Mouse (Mus musculus) cerebellum, adult 9-11 months (tissue): ENCODE results near the gene Hnf1a.
"Not testable (repeated sequence)": the region's sequence is repeated elsewhere in the genome, so short reads cannot be mapped to it uniquely, and the experiment has no call there.

Source experiments
- DNase-seq: peaks from one replicate; pipeline ENCODE4 v3.0.0; 2022

The Hnf1a gene

DNA sequence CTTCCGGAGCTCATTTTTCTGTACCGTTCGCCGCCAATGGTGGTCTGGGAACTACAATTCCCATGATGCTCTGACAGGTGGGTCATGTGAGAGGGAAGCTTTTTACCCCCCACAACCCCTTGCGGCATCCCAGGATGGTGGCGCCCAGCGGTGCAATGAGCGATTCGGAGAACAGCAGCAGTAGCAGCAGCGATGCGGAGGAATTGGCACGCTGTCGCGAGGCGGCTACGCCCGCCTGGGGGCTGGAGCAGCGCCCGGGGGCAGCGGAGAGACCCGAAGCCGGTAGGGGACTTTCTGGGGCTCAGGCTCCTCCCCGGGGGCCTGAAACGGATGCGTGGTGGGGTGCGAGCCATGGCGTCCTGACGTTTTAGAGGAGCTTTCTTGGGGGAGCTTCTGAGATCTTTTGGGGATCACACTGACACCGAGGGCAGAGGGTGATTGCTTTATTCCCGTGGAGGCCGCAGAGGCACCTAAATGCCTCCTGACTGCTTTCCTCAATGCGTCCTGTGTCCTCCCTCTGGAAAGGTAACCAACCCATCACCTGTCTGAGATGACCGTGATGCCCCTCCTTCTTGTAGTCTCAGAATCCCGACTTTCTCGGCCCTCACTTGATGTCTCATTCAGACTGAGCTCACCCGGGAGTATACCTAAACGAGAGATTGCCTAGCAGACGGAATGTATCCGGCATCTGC is 28.7 kb downstream of the Hnf1a start, which contains the start of gene 2210016L21Rik:
TSS of gene 2210016L21Rik (plus strand) at position 85 of the 692 bp plus-strand sequence.
- peak; percentile 88 for DNase-seq

DNA sequence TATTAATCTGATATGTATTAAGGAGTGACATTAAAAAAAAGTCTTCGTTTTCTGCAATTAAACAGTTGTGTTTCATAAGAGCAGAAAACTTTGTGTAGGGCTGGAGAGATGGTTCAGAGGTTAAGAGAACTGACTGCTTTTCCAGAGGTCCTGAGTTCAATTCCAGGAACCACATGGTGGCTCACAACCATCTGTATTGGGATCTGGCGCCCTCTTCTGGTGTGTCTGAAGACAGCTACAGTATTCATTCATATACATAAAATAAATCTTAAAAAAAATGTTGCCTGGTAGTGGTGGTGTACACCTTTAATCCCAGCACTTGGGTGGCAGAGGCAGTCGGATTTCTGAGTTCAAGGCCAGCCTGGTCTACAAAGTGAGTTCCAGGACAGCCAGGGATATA is 29.8 kb downstream of the Hnf1a start:
- peak; percentile 17 for DNase-seq

DNA sequence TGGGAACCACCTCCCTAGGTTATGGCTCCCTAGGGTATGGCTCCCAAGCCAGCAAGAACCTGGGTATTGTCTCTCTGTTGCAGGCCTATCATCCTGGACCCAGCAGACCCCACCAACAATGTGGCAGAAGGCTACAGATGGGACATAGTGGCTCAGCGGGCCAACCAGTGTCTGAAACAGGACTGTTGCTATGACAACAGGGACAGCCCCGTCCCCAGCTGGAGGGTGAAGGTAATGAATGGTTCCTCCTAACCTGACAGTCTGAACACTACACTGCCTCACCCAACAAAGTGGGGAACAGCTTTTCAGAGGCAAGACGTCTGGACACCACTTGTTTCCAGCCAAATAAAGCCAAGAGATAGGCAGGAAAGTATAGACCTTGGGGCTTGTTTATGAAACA is 35.1 kb downstream of the Hnf1a start:
- DNase-seq, result no peak

DNA sequence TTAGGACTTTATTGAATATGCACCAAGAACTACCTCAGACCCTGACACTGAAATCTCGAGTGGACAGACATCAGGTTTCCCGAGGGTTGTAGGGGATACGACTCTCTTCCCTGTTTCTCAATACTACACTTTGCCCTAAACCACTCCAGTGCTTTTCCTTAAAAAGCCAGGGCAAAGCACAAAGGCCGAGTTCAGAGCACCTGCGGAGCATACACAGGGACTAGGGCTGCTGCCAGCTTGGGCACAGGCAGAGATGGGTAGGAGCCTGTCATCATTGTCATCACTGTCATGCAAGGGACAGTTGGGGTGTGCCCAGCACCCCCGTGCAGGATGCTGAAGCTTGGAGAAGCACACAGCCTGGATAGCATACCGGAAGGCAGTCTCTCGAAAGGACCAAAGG is 37.7 kb downstream of the Hnf1a start:
- DNase-seq, result no peak

DNA sequence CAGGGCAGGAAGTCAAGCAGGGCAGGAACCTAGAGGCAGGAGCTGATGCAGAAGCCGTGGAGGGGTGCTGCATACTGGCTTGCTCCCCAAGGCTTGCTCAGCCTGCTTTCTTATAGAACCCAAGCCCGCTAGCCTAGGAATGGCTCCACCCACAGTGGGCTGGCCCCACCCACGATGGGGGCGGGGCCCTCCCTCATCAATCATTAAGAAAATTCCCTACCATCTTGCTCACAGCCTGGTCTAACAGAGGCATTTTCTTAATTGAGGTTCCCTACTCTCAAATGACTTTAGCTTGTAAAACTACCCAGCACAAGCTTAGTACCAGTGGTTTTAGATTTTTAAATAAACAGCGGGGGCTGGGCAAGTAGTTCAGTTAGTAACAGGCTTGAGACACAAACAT is 39.3 kb downstream of the Hnf1a start:
- no peak for DNase-seq

DNA sequence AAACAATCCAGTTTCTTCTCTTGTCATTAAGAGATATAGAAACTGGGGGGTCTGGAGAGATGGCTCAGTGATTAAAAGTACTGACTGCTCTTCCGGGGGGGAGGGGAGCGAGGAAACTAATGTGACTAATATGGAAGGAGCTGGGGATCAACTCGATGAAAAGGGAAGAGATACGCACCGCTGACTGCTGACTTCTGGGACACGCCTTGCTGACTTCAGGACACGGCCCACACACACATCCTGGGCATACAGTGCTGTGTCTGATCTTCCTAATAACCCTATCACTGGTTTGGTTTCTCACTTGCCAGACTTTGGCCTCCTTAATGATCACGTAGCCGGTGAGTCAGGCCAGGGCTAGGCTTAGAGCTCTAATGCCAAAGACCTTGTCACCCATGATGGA is 44.1 kb downstream of the Hnf1a start:
- no peak for DNase-seq

DNA sequence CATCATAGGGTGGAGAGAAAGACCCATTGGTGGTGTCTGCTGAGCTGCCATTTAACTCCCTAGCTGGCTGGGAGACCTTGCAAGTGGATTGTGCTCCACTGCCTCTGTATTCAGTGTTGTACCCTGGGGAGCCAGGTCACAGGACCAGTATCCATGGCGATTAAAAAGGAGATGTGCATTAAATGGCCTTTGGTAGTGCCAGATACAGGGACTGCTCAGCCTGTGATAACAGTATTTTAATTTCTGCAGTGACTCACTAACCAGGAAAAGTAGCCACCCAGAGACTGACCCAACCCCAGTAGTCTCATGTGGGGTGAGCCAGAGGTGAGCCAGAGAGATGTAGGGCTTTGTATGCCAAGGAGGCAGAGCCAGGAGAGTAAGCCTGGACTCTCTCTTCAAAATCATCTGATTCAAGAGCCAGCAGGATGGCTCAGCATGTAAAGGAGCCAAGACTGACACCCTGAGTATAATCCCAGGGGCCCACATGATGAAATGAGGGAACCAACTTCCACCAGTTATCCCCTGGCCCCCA is 44.7 kb downstream of the Hnf1a start:
- DNase-seq, result no peak

DNA sequence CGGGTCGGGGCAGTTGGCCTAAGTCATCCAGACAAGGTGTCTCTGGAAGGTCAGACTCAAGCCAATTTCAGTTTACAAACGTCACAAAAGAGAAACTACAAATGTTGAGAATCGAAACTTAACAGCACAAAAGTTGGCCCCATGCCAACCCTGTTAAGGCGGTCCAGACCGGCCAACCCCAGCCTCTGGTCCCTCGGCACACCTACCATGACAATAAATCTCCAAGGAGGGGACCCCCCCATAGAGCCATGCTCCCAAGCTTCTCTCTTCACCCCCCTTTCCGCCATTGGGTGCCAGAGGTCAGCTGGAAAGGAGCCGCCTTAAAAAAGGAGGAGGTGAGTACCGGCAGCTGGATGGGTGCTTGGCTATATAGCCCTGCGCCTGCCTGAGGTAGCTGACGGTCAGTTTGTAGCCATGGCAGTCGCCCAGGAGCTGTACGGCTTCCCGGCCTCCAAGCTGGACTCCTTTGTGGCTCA is 47.9 kb downstream of the Hnf1a start, which contains the start of gene Oasl1:
TSS of gene Oasl1 (plus strand) at position 243 of the 476 bp plus-strand sequence.
- DNase-seq, result no peak

DNA sequence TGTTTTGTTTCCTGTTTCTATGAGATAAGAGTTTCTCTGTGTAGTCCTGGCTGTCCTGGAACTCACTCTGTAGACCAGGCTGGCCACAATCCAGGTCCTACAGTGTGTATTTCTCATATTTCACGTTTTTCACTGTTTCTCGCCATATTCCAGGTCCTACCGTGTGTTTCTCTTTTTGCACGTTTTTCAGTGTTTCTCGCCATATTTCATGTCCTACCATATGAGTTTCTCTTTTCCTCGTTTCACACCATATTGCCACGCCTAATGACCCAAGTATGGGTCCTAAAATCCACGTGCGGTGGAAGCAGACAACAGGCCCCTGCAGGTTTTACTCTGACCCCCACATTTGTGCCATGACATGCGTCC is 48.5 kb downstream of the Hnf1a start:
- DNase-seq, result no peak

DNA sequence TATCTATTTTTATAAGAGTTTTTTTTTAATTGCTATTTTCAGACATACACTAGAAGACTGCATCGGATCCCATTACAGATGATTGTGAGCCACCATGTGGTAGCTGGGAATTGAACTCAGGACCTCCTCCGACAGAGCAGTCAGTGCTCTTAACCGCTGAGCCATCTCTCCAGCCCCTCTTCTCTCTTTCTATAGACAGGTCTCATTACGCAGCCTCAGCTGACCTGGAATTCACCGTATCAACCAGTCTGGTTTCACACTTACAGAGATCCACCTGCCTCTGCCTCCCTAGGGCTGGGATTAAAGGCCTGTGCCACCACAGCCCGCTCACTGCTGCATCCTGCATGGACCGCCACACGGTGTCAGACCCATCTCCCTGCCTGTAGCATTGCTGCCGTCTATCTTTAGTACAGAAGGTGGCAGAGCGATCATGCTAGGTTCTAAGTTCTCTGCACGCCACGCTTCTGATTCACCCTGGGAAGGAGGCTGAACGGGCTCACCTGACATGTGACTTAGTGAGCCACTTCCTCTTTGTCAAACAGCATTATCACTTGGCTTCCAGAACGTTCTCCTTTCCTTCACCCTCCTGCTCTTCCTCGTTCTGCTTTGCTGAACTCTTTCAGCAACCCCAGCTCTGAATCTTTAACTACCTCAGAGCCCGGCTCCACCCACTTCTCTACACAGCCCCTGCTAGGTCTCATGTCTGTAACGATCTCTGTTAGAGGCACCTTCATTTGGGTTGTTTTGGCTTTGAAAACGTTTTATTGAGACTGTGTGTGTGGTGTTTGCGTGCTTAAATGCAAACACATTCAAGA is 49.1 kb downstream of the Hnf1a start:
- no peak for DNase-seq

DNA sequence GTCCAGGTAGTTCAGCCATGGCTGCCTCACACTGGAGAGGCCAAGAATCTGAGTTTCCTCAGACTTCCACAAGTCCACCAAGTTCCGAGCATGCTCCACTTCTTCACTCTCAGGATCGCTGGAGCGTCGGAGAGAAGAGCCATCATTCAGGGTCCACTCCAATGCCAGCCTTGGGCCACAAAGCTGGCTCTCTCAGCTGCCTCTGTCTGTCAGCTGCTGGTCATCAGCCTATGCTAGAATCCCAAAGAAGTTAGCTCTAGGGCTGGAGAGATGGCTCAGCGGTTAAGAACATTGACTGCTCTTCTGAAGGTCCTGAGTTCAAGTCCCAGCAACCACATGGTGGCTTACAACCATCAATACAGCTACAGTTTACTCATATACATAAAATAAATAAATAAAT is 53.5 kb downstream of the Hnf1a start:
- DNase-seq, result not testable (repeated sequence)

DNA sequence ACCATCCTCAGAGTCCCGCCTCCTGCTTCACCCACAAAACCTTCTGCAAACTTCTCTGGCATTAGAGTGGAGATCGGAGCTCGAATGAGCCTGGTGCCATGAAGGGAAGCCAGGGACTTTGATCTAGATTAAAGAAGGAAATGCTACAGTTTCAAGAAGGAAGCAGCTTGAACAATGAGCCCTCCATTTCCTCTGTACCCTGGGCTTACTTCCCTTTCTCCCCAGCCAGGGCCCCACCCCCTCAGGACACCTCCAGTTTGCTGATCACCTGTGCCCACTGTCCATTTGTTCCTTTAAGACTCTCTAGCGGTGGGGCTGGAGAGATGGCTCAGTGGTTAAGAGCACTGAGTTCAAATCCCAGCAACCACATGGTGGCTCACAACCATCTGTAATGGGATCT is 54.1 kb downstream of the Hnf1a start:
- DNase-seq, result no peak

DNA sequence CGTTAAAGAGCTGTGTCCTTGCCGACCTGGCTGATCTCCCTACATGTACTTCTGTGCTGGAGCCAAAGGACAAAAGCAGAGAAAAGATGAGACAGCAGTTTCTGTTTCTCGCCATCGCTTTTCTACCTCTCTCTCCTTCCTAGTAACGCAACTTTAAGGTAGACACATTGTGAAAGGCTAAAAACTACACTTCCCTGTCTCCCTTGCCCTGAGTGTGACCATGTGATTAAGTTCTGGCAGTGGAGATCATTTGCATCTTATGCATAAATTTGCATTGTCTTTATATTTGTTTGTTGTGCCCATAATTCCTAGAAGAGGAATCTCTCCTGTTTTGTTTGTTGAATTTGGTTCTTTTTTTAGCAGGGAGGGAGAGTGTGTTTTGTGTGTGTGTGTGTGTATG is 55.0 kb downstream of the Hnf1a start:
- no peak for DNase-seq

DNA sequence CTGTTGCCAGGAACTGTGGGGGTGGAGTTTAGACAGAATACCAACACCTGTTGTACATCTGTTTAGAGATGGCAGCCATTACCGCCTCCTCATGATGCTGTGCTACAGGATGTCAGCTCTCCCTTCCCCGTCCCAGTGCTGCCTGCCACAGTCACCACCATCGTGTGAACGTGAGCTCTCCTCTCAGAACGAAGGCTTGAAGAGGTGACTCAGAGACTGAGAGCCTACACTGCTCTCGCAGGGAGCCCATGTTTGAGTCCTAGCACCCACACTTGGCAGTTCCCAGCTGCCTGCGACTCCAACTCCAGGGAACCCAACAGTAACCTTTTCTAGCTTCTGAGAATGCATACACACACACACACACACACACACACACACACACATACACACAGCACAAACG is 56.0 kb downstream of the Hnf1a start:
- DNase-seq, result no peak

DNA sequence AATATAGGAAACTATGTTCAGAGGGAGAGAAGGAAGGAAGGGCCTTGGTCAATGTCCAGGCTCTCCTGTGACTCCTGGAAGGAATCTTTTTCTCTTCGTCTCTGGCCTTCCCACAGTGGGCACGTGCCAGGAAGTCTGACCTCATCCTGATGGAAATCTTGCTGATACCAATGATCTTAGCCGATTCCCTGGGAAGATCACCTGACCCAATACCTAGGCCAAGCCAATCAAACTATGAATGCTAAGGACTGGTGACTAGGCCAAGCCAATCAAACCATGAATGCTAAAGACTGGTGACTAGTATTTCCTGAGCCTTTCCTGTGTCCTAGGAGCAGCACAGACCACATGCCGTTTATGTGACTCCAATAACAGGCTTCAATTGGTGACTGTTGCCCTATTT is 57.2 kb downstream of the Hnf1a start:
- no peak for DNase-seq

DNA sequence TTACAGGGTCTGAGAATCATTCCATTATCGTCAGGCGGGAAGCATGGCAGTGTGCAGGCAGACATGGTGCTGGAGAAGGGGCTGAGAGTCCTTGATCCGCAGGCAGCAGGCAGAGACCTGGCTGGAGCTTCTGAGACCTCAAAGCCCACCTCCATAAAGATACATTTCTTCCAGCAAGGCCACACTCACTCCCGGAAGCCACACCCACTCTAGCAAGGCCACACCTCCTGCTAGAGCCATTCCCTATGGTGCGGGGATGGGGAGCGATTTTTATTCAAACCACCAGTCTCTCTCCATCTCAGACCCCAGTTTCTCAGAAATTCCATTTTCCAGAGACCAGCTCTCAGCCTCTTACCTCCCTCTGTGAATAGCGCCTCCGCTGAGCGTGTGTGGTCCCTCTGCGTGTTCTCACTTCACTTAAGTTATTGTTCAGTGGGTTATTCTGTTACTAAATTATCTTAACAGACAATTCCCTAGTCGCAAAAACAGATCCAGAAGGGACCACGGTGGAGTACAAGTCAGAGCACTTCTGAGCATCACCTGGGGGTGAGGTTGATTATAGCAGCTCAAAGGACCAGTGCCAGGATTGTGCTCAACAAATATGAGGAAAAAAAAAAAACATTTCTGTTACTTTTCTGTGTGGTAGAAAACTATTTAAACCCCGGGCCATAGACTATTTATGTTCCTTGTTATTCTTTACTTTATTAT is 62.1 kb downstream of the Hnf1a start:
- no peak for DNase-seq

DNA sequence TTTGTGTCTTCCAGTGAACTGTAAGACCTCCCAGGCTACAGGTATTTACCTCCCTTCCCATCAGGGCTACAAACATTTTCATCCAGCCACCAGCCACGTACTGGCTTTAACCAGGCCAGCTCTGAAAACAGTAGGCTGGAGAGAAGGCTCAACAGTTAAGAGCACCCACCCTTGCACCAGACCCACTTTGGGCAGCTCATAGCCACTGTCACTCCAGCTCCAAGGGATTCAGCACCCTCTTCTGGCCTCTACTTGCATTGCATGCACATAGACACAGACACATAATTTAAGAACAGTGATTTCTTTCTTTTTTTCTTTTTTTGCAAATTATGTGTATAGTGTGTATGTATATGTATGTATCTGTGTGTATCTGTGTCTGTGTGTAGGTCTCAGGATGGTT is 68.5 kb downstream of the Hnf1a start:
- DNase-seq, result no peak
